Mouse (Mus musculus) liver, embryonic 15.5 days (tissue): Measurements from ENCODE around the gene Nsmce1. TPM values are rescaled to one million over a fixed set of nuclear protein-coding genes. Genes with fewer than 3 reads are reported as not detected.

Source experiments
- polyA plus RNA-seq: library from polyadenylated mRNA; unstranded; fragments of >200 nt; fragmentation: Nextera tagmentation; extraction: Ambion mirVana; gene quantifications from 2 replicates; pipeline ENCODE4 v1.2.1, GENCODE M21; 2015

The Nsmce1 gene
- polyA plus RNA-seq, 1 experiment from 2014 or later = 75.2 TPM

Other genes with a start within 250 kb of the Nsmce1 start
- 6.3 and 6.5 TPM in 2 replicates for gene Kdm8, start 46.9 kb downstream of the Nsmce1 start, polyA plus RNA-seq
- 4.6 and 6.4 TPM in 2 replicates for gene Il4ra, start 60.5 kb upstream of the Nsmce1 start, polyA plus RNA-seq
- 0.71 and 1.0 TPM in 2 replicates for gene Il21r, start 111.8 kb upstream of the Nsmce1 start, polyA plus RNA-seq
- 7.8 and 8.0 TPM in 2 replicates for gene Gtf3c1, start 216.2 kb upstream of the Nsmce1 start, polyA plus RNA-seq
- 1.4 and 1.7 TPM in 2 replicates for gene D430042O09Rik, start 216.3 kb upstream of the Nsmce1 start, polyA plus RNA-seq